Mouse (Mus musculus): ENCODE measurements around the gene Arid1b.

GRCm38 (mm10) chr17:5014327-5014957 lies 20.3 kb downstream of the Arid1b start:
- TF ChIP-seq CTCF (IDR thresholded peaks at IDR 0.05; ENCODE audit: borderline replicate concordance, extremely low read depth, insufficient read depth, insufficient read length) = no peak
- TF ChIP-seq POLR2A (IDR thresholded peaks at IDR 0.05; ENCODE audit: borderline replicate concordance, extremely low read depth, insufficient read depth, insufficient read length, poor library complexity, severe bottlenecking) = no peak
